In genomic region chr5:134921106-134921505, GRCm38 (mm10) we compare ENCODE assay signal across 34 mouse cellular contexts. TPM values are rescaled to one million over a fixed set of nuclear protein-coding genes. Genes with fewer than 3 reads are reported as not detected.
A peak's percentile ranks its signal among the peaks of the same experiment; 100 is the strongest.
DNase-seq lines count a peak whose midpoint lies in the region; ATAC-seq and TF ChIP-seq lines count a peak whose summit lies in the region.
"Had no signal": no experiment of that assay in that cellular context is flagged by ENCODE, and none has a peak within 500 bp of the region (broad histone marks: within the 10 kb centered on the region; RNA-seq: fewer than 3 reads in every experiment).

No protein-coding gene starts in this region.

- peaks cover 9% of the 10 kb centered on the region for H3K9me3 ChIP-seq in erythroblast, embryonic 14.5 days (ENCODE audit: control insufficient read depth, low read length)
- H3K9me3 ChIP-seq in liver, embryonic 14.5 days (ENCODE audit: control insufficient read depth, low read length), result peaks cover 2% of the 10 kb centered on the region
- H3K9me3 ChIP-seq in neural tube, embryonic 15.5 days (replicated peaks), result no peaks in the 10 kb centered on the region
- no peaks in the 10 kb centered on the region for H3K9me3 ChIP-seq in forebrain, embryonic 16.5 days (ENCODE audit: control insufficient read depth, low read length)
- H3K9me3 ChIP-seq: heart, embryonic 15.5 days; hindbrain, embryonic 15.5 days; intestine, embryonic 15.5 days; kidney, embryonic 15.5 days; lung, embryonic 15.5 days had no signal

- no peak overlapping the region for H3K4me3 ChIP-seq in bone marrow, adult 2 months (replicated peaks; ENCODE audit: control insufficient read depth, low read depth, low read length)
- H3K4me3 ChIP-seq in erythroblast, embryonic 14.5 days (replicated peaks), result peak overlapping the region; percentile 46
- no peak overlapping the region for H3K4me3 ChIP-seq in liver, embryonic 14.5 days (ENCODE audit: insufficient read depth in 1 of 2, low read depth in 2 of 2, low read length in 2 of 2)
- H3K4me3 ChIP-seq in neural tube, embryonic 15.5 days (replicated peaks), result no peak overlapping the region
- H3K4me3 ChIP-seq in forebrain, embryonic 16.5 days (replicated peaks; ENCODE audit: low read length), result no peak overlapping the region
- H3K4me3 ChIP-seq: forebrain, embryonic 10.5 days; heart, embryonic 15.5 days; hindbrain, embryonic 15.5 days; intestine, embryonic 15.5 days; kidney, embryonic 15.5 days; left cerebral cortex, adult 2 months; lung, embryonic 15.5 days; midbrain, embryonic 10.5 days had no signal

- 59% methylated on average over 8 of the region's 8 CpGs for WGBS in bone marrow, adult 2 months
- WGBS in liver, embryonic 14.5 days (ENCODE audit: insufficient replicate concordance), result 39% methylated on average over 8 of the region's 8 CpGs
- WGBS in neural tube, embryonic 15.5 days, result 89% methylated on average over 8 of the region's 8 CpGs
- 91% methylated on average over 8 of the region's 8 CpGs for whole genome bisulfite sequencing in forebrain, embryonic 16.5 days

- H3K27ac ChIP-seq in bone marrow, adult 2 months (ENCODE audit: control insufficient read depth, insufficient read depth, low read depth, low read length, poor library complexity), result peak overlapping the region; percentile 90
- H3K27ac ChIP-seq in liver, embryonic 14.5 days, result peak overlapping the region; percentile 95
- H3K27ac ChIP-seq in neural tube, embryonic 15.5 days (replicated peaks), result no peak overlapping the region
- no peak overlapping the region for H3K27ac ChIP-seq in forebrain, embryonic 16.5 days (ENCODE audit: low read length)
- H3K27ac ChIP-seq: heart, embryonic 15.5 days; hindbrain, embryonic 15.5 days; intestine, embryonic 15.5 days; kidney, embryonic 15.5 days; left cerebral cortex, adult 2 months; lung, embryonic 15.5 days; midbrain, embryonic 10.5 days had no signal

- TF ChIP-seq CTCF in bone marrow, adult 2 months (IDR thresholded peaks at IDR 0.05; ENCODE audit: control insufficient read depth, insufficient read depth, low read length), result no peak
- no peak for TF ChIP-seq CTCF in liver, embryonic 14.5 days (IDR thresholded peaks at IDR 0.05; ENCODE audit: low read depth)

- peak overlapping the region; percentile 61; the same call in 1 of the 2 replicates for H3K9ac ChIP-seq in liver, embryonic 14.5 days (replicated peaks)
- H3K9ac ChIP-seq in neural tube, embryonic 15.5 days (replicated peaks), result no peak overlapping the region
- H3K9ac ChIP-seq in forebrain, embryonic 16.5 days (replicated peaks; ENCODE audit: low read depth, low read length), result no peak overlapping the region
- H3K9ac ChIP-seq: forebrain, postnatal 0 days; heart, embryonic 15.5 days; hindbrain, embryonic 15.5 days; intestine, embryonic 15.5 days; kidney, embryonic 15.5 days; lung, embryonic 15.5 days had no signal

- H3K36me3 ChIP-seq in erythroblast, embryonic 14.5 days (ENCODE audit: control insufficient read depth), result peaks cover 17% of the 10 kb centered on the region
- no peaks in the 10 kb centered on the region for H3K36me3 ChIP-seq in liver, embryonic 14.5 days (replicated peaks; ENCODE audit: control insufficient read depth, insufficient read depth, low read depth)
- no peaks in the 10 kb centered on the region for H3K36me3 ChIP-seq in neural tube, embryonic 15.5 days
- no peaks in the 10 kb centered on the region for H3K36me3 ChIP-seq in forebrain, embryonic 16.5 days (ENCODE audit: control insufficient read depth, insufficient read depth)
- H3K36me3 ChIP-seq: forebrain, embryonic 10.5 days; heart, embryonic 15.5 days; hindbrain, embryonic 15.5 days; intestine, embryonic 15.5 days; kidney, embryonic 15.5 days; lung, embryonic 15.5 days; midbrain, embryonic 10.5 days had no signal

- H3K4me1 ChIP-seq in bone marrow, adult 2 months (ENCODE audit: control insufficient read depth, insufficient read depth, low read length), result peaks cover 6% of the 10 kb centered on the region
- H3K4me1 ChIP-seq in erythroblast, embryonic 14.5 days (ENCODE audit: control insufficient read depth), result peaks cover 76% of the 10 kb centered on the region
- H3K4me1 ChIP-seq in liver, embryonic 14.5 days (replicated peaks; ENCODE audit: control insufficient read depth in 2 of 2, insufficient read depth in 2 of 2, low read length in 1 of 2), result peaks cover 42 to 47% of the 10 kb centered on the region in 2 experiments
- no peaks in the 10 kb centered on the region for H3K4me1 ChIP-seq in neural tube, embryonic 15.5 days
- no peaks in the 10 kb centered on the region for H3K4me1 ChIP-seq in forebrain, embryonic 16.5 days (replicated peaks; ENCODE audit: control insufficient read depth, insufficient read depth, low read length)
- H3K4me1 ChIP-seq: heart, embryonic 15.5 days; hindbrain, embryonic 15.5 days; intestine, embryonic 15.5 days; kidney, embryonic 15.5 days; lung, embryonic 15.5 days; midbrain, embryonic 10.5 days had no signal

- peak; percentile 89 for TF ChIP-seq EP300 in liver, embryonic 14.5 days (IDR thresholded peaks at IDR 0.05; ENCODE audit: low read depth)

- H3K4me2 ChIP-seq in liver, embryonic 14.5 days (ENCODE audit: low read depth), result peak overlapping the region; percentile 62
- H3K4me2 ChIP-seq in neural tube, embryonic 15.5 days, result no peak overlapping the region
- H3K4me2 ChIP-seq in forebrain, embryonic 16.5 days (ENCODE audit: low read length), result no peak overlapping the region
- H3K4me2 ChIP-seq: heart, embryonic 15.5 days; hindbrain, embryonic 15.5 days; intestine, embryonic 15.5 days; kidney, embryonic 15.5 days; lung, embryonic 15.5 days had no signal

- intact Hi-C loops in heart, postnatal 10 days (cut with DNase I), result no loop called here

- DNase-seq in liver, embryonic 14.5 days (ENCODE audit: low read depth in 3 of 3, low spot score in 3 of 3), result peak; percentile 64 to 74 (median 65)
- peak; percentile 70 to 73 for DNase-seq in spleen, postnatal 10 days (ENCODE audit: low spot score in 2 of 2)
- DNase-seq in heart, postnatal 10 days, result no peak
- DNase-seq in right cerebral cortex, postnatal 36 days (ENCODE audit: low spot score in 2 of 2), result no peak
- DNase-seq: adrenal gland, postnatal 14 days; cerebellum, adult 9-10 months; forebrain, postnatal 0 days; gastrocnemius, postnatal 25 days; heart, postnatal 4 days; layer of hippocampus, adult 9-11 months; lung, postnatal 4 days; right cerebral cortex, adult 18-20 months had no signal

- H3K27me3 ChIP-seq in erythroblast, embryonic 14.5 days (ENCODE audit: control insufficient read depth), result no peaks in the 10 kb centered on the region
- H3K27me3 ChIP-seq in liver, embryonic 14.5 days (ENCODE audit: control insufficient read depth, insufficient read depth, low read length), result no peaks in the 10 kb centered on the region
- H3K27me3 ChIP-seq in neural tube, embryonic 15.5 days (replicated peaks), result no peaks in the 10 kb centered on the region
- H3K27me3 ChIP-seq in forebrain, embryonic 16.5 days (replicated peaks; ENCODE audit: control insufficient read depth, insufficient read depth, low read length), result no peaks in the 10 kb centered on the region
- H3K27me3 ChIP-seq: hindbrain, embryonic 15.5 days; intestine, embryonic 15.5 days; kidney, embryonic 15.5 days; lung, embryonic 15.5 days had no signal

- ATAC-seq in liver, embryonic 14.5 days (ENCODE audit: insufficient read depth), result peak; percentile 27
- no peak for ATAC-seq in neural tube, embryonic 15.5 days (ENCODE audit: low FRiP score)
- no peak for ATAC-seq in forebrain, embryonic 16.5 days
- ATAC-seq: forebrain, postnatal 0 days; intestine, embryonic 15.5 days had no signal

- no peak for TF ChIP-seq POLR2A in bone marrow, adult 2 months (IDR thresholded peaks at IDR 0.05; ENCODE audit: borderline replicate concordance, control insufficient read depth, low read depth, low read length)

RNA-seq across cellular contexts. Expression of gene Cldn13, which starts 5.8 kb away (rescaled TPM):
- polyA plus RNA-seq in bone marrow, adult 2 months (2011; ENCODE audit: insufficient read depth, insufficient read length, low replicate concordance, missing spikeins), result 224 and 283 TPM in 2 replicates
- polyA plus RNA-seq in erythroblast, embryonic 14.5 days (2012), result 5.9 and 6.1 TPM in 2 replicates
- 148 and 152 TPM in 2 replicates for polyA plus RNA-seq in liver, embryonic 14.5 days (2012; rRNA removed)
- polyA plus RNA-seq in liver, embryonic 14.5 days (2014; fragmentation: Nextera tagmentation; extraction: Ambion mirVana), result 288 and 296 TPM in 2 replicates
- polyA plus RNA-seq in neural tube, embryonic 15.5 days (2015; fragmentation: Nextera tagmentation; extraction: Ambion mirVana), result not detected in 2 replicates
- polyA plus RNA-seq in forebrain, embryonic 16.5 days (2015; fragmentation: Nextera tagmentation; extraction: Ambion mirVana), result not detected in 2 replicates
- not detected for total RNA-seq in heart, postnatal 10 days (2021)
- total RNA-seq: forebrain, postnatal 0 days; gastrocnemius, postnatal 25 days; heart, adult 8-10 months; heart, postnatal 4 days; left cerebral cortex, adult 2 months; left cerebral cortex, postnatal 36 days; midbrain, postnatal 0 days had no signal
- polyA plus RNA-seq: C2C12; forebrain, postnatal 0 days; midbrain, postnatal 0 days; small intestine, adult 2 months had no signal

RNA-seq across cellular contexts. Expression of gene Mettl27, which starts 11.1 kb away (rescaled TPM):
- polyA plus RNA-seq in bone marrow, adult 2 months (2011; ENCODE audit: insufficient read depth, insufficient read length, low replicate concordance, missing spikeins), result 9.9 and 11.4 TPM in 2 replicates
- 5.8 and 6.4 TPM in 2 replicates for polyA plus RNA-seq in erythroblast, embryonic 14.5 days (2012)
- polyA plus RNA-seq in liver, embryonic 14.5 days (2012; rRNA removed), result 7.1 and 7.9 TPM in 2 replicates
- polyA plus RNA-seq in liver, embryonic 14.5 days (2014; fragmentation: Nextera tagmentation; extraction: Ambion mirVana), result 14.4 and 16.3 TPM in 2 replicates
- 4.2 and 9.2 TPM in 2 replicates for polyA plus RNA-seq in neural tube, embryonic 15.5 days (2015; fragmentation: Nextera tagmentation; extraction: Ambion mirVana)
- 8.4 and 10.6 TPM in 2 replicates for polyA plus RNA-seq in forebrain, embryonic 16.5 days (2015; fragmentation: Nextera tagmentation; extraction: Ambion mirVana)
- total RNA-seq in heart, postnatal 10 days (2021), result 1 to 10 TPM; 7.0 to 7.4 TPM

RNA-seq across cellular contexts. Expression of gene Tmem270, which starts 14.6 kb away (rescaled TPM):
- polyA plus RNA-seq in bone marrow, adult 2 months (2011; ENCODE audit: insufficient read depth, insufficient read length, low replicate concordance, missing spikeins), result not detected in 2 replicates
- 0.04 TPM in 1 of 2 replicates, not detected in the other for polyA plus RNA-seq in erythroblast, embryonic 14.5 days (2012)
- 0.04 TPM in 1 of 2 replicates, not detected in the other for polyA plus RNA-seq in liver, embryonic 14.5 days (2012; rRNA removed)
- polyA plus RNA-seq in liver, embryonic 14.5 days (2014; fragmentation: Nextera tagmentation; extraction: Ambion mirVana), result not detected in 2 replicates
- not detected in 2 replicates for polyA plus RNA-seq in neural tube, embryonic 15.5 days (2015; fragmentation: Nextera tagmentation; extraction: Ambion mirVana)
- polyA plus RNA-seq in forebrain, embryonic 16.5 days (2015; fragmentation: Nextera tagmentation; extraction: Ambion mirVana), result not detected in 2 replicates
- total RNA-seq in heart, postnatal 10 days (2021), result not detected
- total RNA-seq: adrenal gland, postnatal 14 days; forebrain, postnatal 0 days; gastrocnemius, postnatal 25 days; heart, adult 8-10 months; heart, postnatal 4 days; left cerebral cortex, adult 2 months; left cerebral cortex, postnatal 36 days; midbrain, postnatal 0 days had no signal
- polyA plus RNA-seq: brain, embryonic 14.5 days; C2C12; embryonic facial prominence, embryonic 14.5 days; forebrain, embryonic 10.5 days; forebrain, postnatal 0 days; heart, embryonic 15.5 days; hindbrain, embryonic 15.5 days; intestine, embryonic 15.5 days; kidney, embryonic 15.5 days; large intestine, adult 2 months; limb, embryonic 14.5 days; lung, embryonic 15.5 days; midbrain, embryonic 10.5 days; neural tube, embryonic 14.5 days; small intestine, adult 2 months had no signal

RNA-seq across cellular contexts. Expression of gene Cldn4, which starts 25.6 kb away (rescaled TPM):
- polyA plus RNA-seq in bone marrow, adult 2 months (2011; ENCODE audit: insufficient read depth, insufficient read length, low replicate concordance, missing spikeins), result 11.1 TPM in 1 of 2 replicates, not detected in the other
- not detected in 2 replicates for polyA plus RNA-seq in erythroblast, embryonic 14.5 days (2012)
- polyA plus RNA-seq in liver, embryonic 14.5 days (2012; rRNA removed), result 0.35 and 0.39 TPM in 2 replicates
- 0.29 TPM in 2 replicates for polyA plus RNA-seq in liver, embryonic 14.5 days (2014; fragmentation: Nextera tagmentation; extraction: Ambion mirVana)
- 0.13 and 10.1 TPM in 2 replicates for polyA plus RNA-seq in neural tube, embryonic 15.5 days (2015; fragmentation: Nextera tagmentation; extraction: Ambion mirVana)
- not detected in 2 replicates for polyA plus RNA-seq in forebrain, embryonic 16.5 days (2015; fragmentation: Nextera tagmentation; extraction: Ambion mirVana)
- total RNA-seq in heart, postnatal 10 days (2021), result under 1 TPM in 1 of 2 experiments, not detected in 1; 0.14 TPM
- total RNA-seq: adrenal gland, postnatal 14 days; forebrain, postnatal 0 days; gastrocnemius, postnatal 25 days; heart, adult 8-10 months; left cerebral cortex, adult 2 months; left cerebral cortex, postnatal 36 days had no signal
- polyA plus RNA-seq: forebrain, postnatal 0 days; midbrain, postnatal 0 days; neural tube, embryonic 14.5 days had no signal

Comparison
In these comparisons a context has a peak if more than half of its experiments do, and no peak if none do; other contexts are left out.
1. H3K27ac ChIP-seq: peak in bone marrow, adult 2 months (single experiment) and liver, embryonic 14.5 days (single experiment); none in neural tube, embryonic 15.5 days (single experiment) and forebrain, embryonic 16.5 days (single experiment).
2. DNase-seq: peak in liver, embryonic 14.5 days (3 of 3) and spleen, postnatal 10 days (2 of 2); none in heart, postnatal 10 days (0 of 2) and right cerebral cortex, postnatal 36 days (0 of 2).
3. RNA of gene Cldn13, which starts 5.8 kb away (polyA plus RNA-seq): 148 to 296 TPM in liver, embryonic 14.5 days and 224 to 283 TPM in bone marrow, adult 2 months; 5.9 to 6.1 TPM in erythroblast, embryonic 14.5 days, not detected in neural tube, embryonic 15.5 days and not detected in forebrain, embryonic 16.5 days; every median in the first group is over 10 times any median in the second.